Mouse (Mus musculus): ENCODE results near the gene Olfr1264.

- TF ChIP-seq CTCF (IDR thresholded peaks at IDR 0.05; ENCODE audit: low read depth), result no peak
- TF ChIP-seq EP300 (IDR thresholded peaks at IDR 0.05; ENCODE audit: low read depth), result no peak
Observed at GRCm38 (mm10) chr2:90070065-90070464, 44.7 kb upstream of the Olfr1264 start.

All from liver, postnatal 0 days (tissue).